Mouse (Mus musculus): ENCODE results near the gene Mybpc1. TPM values are rescaled to one million over a fixed set of nuclear protein-coding genes. Genes with fewer than 3 reads are reported as not detected.
"Not testable (repeated sequence)": the region's sequence is repeated elsewhere in the genome, so short reads cannot be mapped to it uniquely, and the experiment has no call there.

Mybpc1 gene
- total RNA-seq, 1 experiment from 2014 or later = not detected

DNA sequence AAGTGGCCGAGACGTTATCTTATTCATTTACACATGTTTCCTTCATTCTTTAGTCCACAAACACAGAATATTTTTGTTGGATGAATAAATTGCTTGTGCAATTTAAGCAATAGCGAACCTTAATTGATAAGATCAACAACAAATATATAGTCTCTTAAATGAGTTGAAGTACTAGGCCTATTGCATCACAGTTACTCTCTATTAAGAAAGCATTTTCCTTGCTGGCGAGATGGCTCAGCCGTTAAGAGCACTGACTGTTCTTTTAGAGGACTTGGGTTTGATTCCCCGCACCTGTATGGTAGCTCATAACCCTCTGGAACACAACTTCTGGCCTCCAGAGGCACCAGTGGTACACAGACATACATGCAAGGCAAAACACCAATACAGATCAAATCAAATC, 47.9 kb downstream of the Mybpc1 start:
- ATAC-seq (replicated peaks; ENCODE audit: low read depth, poor library complexity, severe bottlenecking) = no peak

DNA sequence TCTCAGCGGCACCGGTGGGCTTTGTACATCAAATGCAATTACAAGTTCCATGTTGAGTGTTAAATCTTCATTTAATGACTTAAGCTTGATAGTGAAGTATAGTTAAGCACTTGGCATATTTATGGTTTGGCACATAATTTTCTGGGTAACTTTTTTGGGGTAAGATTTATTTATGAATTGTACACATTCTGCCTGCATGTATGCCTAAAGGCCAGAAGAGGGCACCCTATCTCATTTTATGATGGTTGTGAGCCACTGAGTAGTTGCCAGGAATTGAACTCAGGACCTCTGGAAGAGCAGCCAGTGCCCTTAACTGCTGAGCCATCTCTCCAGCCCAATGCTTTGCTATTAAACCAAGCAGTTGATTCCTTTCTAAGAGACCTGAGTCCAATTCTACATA, 52.2 kb downstream of the Mybpc1 start:
- ATAC-seq (replicated peaks; ENCODE audit: low read depth, poor library complexity, severe bottlenecking) = 0 out of 2 replicates have a peak, but pooled peaks have one; percentile 58

DNA sequence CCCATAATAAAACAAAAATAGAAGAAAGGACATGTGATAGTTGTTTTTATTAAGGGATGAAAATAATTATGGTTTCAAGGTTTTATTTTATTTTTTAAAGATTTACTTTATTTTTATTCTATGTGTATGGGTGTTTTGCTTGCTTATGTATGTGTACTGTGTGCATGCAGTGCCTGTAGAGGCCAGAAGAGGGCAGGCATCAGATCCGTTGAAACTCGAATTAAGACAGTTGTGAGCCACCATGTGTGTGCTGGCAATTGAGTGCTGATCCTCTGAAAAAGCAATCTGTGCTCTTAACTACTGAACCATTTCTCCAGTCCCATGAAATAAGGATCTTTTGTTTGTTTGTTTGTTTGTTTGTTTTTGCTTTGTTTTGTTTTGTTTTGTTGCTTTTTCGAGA, 54.7 kb downstream of the Mybpc1 start:
- ATAC-seq (replicated peaks; ENCODE audit: low read depth, poor library complexity, severe bottlenecking) = no peak

DNA sequence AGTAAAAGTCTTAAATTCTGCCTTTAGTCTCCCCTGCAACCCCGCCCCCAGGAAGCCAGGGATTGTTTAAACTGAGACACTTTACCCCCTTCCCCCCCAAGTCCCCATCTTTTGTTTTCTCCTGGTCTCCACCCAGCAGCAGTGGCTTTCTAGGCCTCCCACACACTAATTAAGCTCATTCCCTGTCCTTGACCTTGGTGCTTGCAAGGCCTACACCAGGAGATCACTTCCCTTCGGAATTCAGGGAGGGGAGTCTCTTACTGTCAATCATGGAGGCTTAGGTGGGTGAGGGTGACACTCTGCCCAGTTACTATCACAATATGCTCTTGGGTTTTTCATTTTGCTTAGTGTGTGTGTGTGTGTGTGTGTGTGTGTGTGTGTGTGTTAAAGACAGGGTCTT, 57.3 kb downstream of the Mybpc1 start:
- no peak for ATAC-seq (replicated peaks; ENCODE audit: low read depth, poor library complexity, severe bottlenecking)

DNA sequence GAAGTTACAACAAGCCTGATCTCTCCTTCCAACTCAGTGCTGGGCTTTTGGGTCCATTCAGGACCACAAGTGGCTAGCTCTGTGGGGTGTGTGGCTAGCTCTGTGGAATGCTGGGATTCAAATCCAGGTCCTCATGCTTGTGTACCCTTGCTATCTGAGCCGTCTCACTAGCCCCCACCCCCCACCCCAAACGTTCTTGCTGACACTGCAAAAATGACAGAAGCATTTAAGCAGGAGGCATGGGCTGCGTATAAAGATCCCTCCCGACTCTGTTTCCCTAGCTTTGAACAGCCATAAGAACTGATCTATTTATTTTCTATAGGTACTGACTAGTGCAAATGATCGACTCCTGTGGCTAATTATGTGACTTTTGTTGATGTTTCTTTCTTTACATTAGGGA, 74.3 kb downstream of the Mybpc1 start:
- ATAC-seq (replicated peaks; ENCODE audit: low read depth, poor library complexity, severe bottlenecking) = no peak

DNA sequence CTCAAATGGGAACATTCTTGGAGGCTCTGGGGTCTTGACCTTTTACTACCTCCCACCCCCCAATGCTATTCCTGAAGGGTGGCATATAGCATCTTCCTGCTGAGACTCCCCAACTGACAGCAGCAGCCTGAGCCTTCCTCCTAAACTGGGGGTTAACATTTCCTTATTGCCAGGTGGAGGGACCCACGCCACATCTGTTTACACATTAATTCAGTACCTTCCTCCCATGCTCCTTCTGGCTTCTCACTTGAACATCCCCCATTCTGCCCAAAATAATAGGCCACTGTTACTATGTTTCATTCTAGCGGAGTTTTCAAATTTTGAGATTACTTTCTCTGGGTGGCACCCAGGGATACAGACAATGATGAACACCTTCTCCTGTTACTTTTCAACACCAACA, 80.9 kb downstream of the Mybpc1 start:
- no peak for ATAC-seq (replicated peaks; ENCODE audit: low read depth, poor library complexity, severe bottlenecking)

DNA sequence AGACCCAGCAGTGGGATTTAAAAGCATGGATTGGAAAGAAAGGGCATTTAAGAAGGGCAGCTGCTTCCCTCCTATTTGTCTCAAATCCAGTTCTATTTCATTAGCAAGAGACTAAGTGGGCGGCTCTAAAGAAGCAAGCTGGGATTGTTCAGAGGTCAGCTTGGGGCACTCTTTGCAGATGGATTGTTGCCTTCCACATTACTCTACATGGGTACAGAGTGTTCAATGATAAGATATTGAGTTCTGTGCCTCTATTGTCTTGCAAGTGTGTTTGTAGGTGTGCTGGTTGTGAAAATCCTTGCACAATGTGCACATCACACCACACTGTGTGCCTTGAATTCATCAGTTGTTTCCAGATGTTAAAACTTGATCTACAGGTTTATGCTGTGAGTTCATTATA, 81.7 kb downstream of the Mybpc1 start:
- no peak for ATAC-seq (replicated peaks; ENCODE audit: low read depth, poor library complexity, severe bottlenecking)

DNA sequence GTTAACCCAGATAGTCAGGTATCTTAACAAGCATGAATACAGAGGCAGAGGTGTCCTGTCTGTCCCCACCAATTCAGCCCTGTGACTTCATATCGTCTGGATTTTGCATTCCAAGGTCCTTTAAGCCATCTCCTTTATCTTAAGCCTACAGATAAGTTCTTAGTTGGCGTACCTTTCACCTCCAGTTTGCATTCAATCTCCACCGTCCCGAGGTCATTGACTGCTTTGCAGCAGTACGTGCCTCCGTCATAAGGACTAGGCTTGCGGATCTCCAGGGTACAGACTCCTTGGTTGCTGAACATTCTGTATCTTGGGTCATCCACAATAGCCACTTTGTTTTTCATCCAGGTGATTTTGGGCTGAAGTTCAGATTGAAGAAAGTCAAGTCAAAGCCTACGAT, 82.2 kb downstream of the Mybpc1 start:
- ATAC-seq (replicated peaks; ENCODE audit: low read depth, poor library complexity, severe bottlenecking) = no peak

DNA sequence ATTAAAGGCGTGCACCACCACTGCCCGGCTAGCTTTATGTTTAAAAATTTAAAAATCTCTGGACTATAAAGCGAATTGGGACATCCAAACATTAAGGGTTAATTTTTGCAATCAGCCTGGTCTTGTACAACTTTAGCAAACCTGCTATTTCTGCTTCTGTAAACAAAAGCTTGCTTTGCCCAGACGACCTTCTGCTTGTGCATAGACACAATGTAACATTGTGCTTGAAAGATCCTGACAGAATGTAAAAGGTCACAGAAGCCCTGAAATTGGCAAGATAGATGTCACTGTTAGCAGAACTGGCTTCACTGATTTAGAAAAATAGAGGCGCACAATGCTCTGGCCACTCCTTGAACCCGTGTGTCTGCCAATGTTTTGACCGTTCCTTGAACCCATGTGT, 89.9 kb downstream of the Mybpc1 start:
- not testable (repeated sequence) for ATAC-seq (replicated peaks; ENCODE audit: low read depth, poor library complexity, severe bottlenecking)

DNA sequence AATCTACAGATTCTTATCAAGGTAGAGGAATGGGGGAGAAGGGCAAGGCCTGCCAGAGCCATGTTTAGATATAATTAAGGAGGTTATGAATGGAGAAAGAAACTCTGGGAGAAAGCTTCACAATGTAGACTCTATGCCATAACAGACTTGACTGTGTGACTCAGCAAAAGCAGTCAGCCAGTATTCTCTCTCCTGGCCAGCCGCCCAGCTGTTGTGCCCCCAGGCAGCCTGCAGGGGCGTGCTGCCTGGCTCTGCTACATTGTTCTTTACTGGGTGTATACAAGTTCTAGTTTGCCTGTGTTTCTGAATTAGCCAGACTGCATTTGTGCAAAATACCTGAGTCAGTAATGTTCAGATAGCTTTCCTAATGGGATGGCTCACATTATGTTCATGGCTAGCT, 90.5 kb downstream of the Mybpc1 start:
- ATAC-seq (replicated peaks; ENCODE audit: low read depth, poor library complexity, severe bottlenecking) = peak; percentile 99

DNA sequence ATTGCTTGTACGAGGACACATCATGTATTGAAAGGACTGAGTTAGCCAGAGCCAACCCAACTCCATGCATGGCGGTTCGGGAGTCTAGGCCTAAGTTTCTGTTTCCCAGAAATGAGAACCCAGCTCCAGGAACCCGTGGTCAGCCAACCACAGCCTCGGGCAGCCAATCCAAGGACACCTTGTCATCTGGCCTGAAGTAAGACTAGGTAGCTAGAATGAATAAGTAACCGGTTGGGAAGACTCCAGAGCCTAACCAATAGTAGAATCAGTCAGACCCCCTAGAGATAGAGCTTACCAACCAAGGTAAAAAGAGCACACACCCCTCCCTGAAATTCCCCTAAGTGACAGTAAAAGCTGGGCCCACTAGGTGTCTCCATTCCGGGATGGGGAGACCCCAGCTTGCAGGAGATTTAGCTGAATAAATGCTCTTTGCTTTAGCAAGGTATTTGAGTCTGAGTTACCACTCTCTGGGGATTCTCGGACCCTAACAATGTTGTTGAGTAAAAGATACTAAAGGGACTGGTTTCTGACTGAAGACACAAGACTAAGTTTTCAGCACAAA, 91.3 kb downstream of the Mybpc1 start:
- peak; percentile 24 for ATAC-seq (replicated peaks; ENCODE audit: low read depth, poor library complexity, severe bottlenecking)

DNA sequence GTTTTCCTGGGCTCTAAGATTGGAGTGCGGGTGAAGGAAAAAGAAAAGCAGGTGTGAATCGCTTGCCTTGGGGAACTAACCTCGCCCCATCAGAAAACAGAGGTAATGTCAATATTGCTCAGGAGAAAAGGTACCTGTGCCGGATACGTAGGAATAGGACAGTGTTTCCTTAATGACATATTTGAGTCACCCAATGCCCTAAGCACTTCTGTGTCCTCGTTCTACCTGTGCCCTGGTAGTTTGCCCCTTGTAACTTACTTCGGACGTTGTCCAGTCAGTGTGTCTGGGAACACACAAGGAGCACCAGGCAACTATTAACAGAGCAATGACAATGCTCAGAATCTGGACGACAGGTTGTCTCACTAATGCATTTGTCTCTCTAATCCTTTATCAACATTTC, 93.6 kb downstream of the Mybpc1 start:
- ATAC-seq (replicated peaks; ENCODE audit: low read depth, poor library complexity, severe bottlenecking) = no peak

DNA sequence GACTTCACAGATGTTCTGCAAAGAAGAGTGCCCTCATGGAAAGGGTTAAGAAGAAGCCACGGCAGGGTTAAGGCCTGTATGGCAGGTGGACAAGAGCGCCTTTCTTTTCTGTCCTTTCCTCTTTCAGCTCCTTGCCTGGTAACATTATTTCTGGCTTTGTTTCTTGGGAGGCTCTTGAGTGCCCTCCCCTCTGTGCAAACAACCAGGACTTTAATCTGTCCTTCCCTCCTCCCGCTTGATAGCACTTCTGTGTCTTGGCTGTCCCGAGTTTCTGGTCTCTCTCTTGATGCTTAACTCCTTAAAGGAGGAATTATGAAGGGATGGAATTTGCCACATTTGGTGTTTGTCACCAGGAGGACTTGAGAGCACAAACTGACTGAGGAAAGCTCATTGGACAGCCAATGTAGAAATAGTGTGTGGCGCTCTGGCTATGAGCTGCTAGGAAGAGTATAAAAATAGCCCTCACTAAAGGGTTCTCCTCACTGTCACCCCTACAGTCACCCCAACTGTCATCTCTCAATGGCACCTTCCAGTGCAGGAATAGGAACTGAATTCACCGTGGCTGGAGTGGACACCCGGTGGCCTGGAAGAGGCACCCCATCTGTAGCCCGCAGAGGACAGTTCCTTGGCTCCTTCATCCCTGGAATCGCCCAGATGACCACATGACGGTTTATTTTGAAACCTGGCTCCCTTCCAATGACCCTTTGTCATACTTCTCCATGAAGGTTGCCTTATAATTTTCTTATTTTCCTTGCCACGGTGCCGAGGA, 94.3 kb downstream of the Mybpc1 start:
- ATAC-seq (replicated peaks; ENCODE audit: low read depth, poor library complexity, severe bottlenecking) = no peak

DNA sequence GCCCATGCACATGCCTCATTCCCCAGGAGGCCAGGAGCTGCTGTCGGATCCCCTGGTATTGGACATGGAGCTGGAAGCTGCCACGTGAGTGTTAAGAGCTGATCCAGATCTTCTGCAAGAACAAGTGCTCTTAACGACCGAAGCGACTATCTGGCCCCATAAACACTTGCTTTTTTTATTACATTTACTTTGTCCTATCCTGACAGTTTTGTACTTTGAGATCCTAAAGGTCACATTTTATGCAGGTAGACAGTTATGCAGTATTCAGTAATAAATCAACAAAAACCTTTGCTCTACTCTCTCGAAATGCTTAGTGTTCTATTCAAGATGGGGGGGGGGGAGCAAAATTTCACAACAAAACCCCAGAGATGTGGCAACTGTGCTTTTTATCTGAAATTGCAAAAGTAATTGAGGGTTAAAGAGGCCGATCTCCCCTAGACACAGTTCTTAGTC, 97.2 kb downstream of the Mybpc1 start:
- ATAC-seq (replicated peaks; ENCODE audit: low read depth, poor library complexity, severe bottlenecking) = no peak

DNA sequence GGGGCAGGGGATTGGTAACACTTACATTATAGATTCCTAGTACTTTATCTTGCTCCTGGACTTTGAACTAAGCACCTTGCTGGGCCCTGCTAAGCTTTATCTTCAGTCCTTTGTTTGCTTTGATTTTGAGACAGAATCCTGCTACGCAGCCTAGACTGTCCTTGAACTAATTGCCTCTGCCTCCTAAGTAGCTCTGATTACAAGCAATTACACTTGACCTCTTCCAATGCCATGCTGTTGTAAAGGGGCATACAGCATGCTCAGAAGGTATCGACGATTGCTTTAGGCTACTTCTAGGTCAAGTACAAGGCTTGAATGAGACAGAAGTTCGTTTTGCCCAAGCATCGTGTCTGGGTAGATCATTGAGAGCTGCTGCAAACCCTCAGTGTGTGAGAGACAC, 99.7 kb downstream of the Mybpc1 start:
- no peak for ATAC-seq (replicated peaks; ENCODE audit: low read depth, poor library complexity, severe bottlenecking)

DNA sequence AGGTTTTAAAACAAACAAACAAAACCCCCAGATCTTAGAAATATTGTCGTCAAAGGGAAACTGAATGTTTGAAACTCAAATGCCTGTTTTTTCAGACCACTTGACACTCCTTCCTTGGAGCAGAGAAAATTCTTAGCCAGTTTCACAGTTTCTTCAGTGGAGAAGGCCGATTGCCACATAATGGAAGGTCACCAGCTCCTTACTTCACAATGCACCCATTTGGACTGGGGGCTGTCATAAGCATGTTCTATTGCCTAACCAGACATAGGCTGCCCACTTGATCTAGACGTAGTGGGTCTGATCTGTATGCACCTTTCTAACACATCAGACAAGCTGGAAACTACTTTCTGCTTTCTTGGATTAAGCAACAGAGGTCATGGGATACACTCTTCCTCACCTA, 100.5 kb downstream of the Mybpc1 start:
- ATAC-seq (replicated peaks; ENCODE audit: low read depth, poor library complexity, severe bottlenecking) = 0 out of 2 replicates have a peak, but pooled peaks have one; percentile 13

DNA sequence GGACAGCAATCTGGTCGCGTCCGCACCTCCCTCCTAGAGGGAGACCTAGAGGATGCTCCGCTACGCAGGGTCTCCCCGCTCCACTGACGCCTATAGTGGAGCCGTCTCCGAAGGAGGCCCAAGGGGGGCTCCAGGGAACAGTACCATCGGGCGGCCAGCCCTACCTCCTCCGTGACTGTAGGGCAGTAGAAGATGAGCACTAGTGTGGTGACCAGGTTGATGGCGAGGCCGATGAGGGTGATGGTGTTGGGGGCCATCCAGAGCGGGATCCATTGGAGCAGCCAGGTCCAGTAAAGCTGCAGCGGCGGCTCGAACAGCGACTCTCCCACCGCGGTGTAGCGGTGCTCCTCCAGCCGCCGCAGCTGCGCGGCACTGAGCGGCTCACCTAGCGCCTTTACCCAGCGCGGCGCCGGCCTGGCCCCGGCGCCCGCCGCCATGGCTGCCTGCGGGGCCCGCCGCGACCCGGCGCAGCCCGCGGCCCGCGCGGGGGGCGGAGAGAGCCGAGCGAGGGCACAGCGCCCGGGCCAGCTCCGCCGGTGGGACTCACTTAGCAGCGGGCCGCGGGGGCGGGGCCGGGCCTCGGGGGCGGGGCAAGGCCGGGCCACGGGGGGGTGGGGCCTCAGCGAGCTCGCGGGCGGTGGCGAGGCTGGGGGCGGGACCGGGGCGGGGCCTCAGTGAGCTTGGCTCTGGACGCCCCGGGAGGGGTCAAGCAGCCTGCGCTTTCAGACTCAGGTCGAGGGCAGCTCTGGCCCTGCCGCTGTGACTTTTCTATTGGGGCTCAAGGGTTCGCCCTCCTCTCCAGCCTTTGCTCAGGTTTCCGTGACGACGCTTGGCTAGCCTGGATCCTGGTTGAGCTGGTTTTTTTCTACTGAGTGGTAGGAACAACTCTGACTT, 101.3 kb downstream of the Mybpc1 start, which contains the start of gene Chpt1:
Chpt1 (minus strand) TSS at position 653 of the 894 bp plus-strand sequence.
- peak; percentile 75 for ATAC-seq (replicated peaks; ENCODE audit: low read depth, poor library complexity, severe bottlenecking)

DNA sequence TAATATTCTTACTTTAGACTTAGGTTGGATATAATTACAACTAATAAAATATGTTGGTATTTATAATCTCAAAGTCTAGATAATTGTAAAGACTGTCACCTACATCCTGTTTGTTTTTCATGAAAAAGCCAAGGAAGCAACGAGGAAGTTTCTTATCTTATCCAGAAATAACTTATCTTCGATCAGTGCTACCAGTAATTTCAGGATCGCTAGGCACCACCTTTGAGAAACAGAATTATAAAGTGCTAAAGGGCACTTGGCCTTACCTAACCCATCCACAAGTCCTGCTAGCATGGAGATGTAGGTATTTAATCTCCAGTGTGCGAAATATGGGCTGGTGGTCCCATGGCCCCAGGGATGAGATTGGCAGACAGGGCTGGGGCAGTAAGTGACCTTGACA, 102.0 kb downstream of the Mybpc1 start:
- no peak for ATAC-seq (replicated peaks; ENCODE audit: low read depth, poor library complexity, severe bottlenecking)

DNA sequence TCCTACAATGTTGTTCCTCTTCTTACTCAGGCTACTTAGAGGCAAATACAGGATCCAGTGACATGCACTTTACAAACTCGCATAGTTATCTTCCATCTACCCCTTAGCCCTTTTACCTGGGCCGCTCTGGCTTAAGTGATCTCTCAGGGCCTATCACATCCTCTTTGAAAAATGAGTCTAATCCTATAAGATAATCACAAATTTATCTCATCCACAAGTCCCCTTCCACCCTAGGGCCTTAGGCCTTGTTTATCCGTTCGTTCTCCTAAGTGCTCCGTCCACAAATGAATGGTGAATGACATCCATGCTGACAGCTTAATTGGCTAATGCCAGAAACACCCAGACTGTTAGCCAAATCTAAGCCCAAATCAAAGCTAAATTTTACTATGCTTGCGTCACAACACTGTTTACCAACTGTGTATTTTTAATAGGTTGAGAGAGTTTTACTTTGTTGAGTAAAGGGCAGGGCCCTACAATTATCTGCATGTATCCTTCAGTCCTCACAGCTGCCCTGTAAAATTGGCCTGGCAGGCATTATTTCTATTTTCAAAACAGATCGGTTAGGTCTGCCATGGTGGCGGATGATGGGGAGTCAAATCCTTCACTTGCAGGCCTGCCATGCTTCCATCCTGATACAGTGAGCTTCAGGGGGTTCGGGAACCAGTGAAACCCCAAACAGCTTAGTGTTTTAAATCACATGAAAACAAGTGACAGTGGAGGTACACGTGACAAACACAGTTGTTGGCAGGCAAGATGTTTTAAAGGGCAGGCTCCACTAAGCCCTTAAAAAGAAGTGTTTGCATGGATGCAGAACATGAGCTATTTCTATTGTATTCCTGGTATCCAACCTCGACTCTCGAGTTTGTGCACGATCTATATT, 102.8 kb downstream of the Mybpc1 start:
- no peak for ATAC-seq (replicated peaks; ENCODE audit: low read depth, poor library complexity, severe bottlenecking)

DNA sequence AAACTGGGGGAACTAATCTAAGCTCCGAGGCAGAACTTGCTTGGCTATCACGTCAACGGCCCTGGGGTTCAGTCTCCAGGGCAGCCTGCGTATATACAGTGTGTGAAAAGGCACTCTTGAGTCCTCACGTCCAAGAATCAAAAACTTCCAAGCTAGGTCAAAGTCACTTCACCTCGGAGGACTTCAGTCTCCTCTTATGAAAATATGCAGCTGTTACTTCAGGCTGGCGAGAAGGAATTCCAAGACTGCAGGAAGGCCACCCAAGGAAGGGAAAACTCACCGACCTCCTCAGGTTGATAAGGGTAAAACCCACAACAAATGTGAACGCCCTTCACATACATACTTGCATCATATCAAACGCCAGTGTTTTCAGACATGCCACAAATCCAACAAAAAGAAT, 103.6 kb downstream of the Mybpc1 start:
- ATAC-seq (replicated peaks; ENCODE audit: low read depth, poor library complexity, severe bottlenecking) = no peak

All from common myeloid progenitor, adult 5-6 weeks (primary cell).